Comparison of ENCODE assay signal across 8 mouse cellular contexts in genomic region chr2:53204373-53205274, GRCm38 (mm10). TPM values are rescaled to one million over a fixed set of nuclear protein-coding genes. Genes with fewer than 3 reads are reported as not detected.
DNase-seq lines count a peak whose midpoint lies in the region; ATAC-seq lines count a peak whose summit lies in the region.

No protein-coding gene starts in this region.

- ATAC-seq in megakaryocyte-erythroid progenitor cell, adult 5-6 weeks (replicated peaks; ENCODE audit: low FRiP score, low TSS enrichment, poor library complexity, severe bottlenecking) = 0 out of 2 replicates have a peak, but pooled peaks have one; percentile 59

- intact Hi-C loops in heart, postnatal 25 days (cut with DNase I) = loop anchor here (5.0 kb wide), 1 partner anchor 57 kb away; no protein-coding TSS in a partner anchor
- intact Hi-C loops in left cerebral cortex, postnatal 25 days (cut with DNase I) = loop anchor here (5.0 to 10.0 kb wide), 2 partner anchors 883 to 910 kb away; partner anchors contain the start of gene Rprm

- DNase-seq in heart, adult 8-10 months (ENCODE audit: low spot score) = peak; percentile 25
- DNase-seq in heart, postnatal 25 days (ENCODE audit: low spot score) = no peak
- peak; percentile 55 for DNase-seq in CD4-positive, CD25-positive, alpha-beta regulatory T cell, adult 2 months (ENCODE audit: low read depth, low spot score)
- DNase-seq in brain, embryonic 18.5 days (ENCODE audit: low read depth, low spot score) = peak; percentile 22
- DNase-seq in urinary bladder, postnatal 10 days (ENCODE audit: low spot score) = no peak
- DNase-seq in frontal cortex, postnatal 14 days (ENCODE audit: low spot score in 2 of 2) = no peak
- DNase-seq in left cerebral cortex, postnatal 25 days (ENCODE audit: low spot score in 2 of 2) = no peak

RNA-seq across cellular contexts. Expression of gene Arl6ip6, which starts 13.1 kb away (rescaled TPM):
- total RNA-seq in heart, adult 8-10 months (2022) = 10 to 100 TPM in 3 of 4 experiments, 1 to 10 TPM in 1; 7.9 to 15.8 (median 11.3) TPM
- 10 to 100 TPM; 10.8 to 15.8 TPM for total RNA-seq in heart, postnatal 25 days (2021)
- total RNA-seq in megakaryocyte-erythroid progenitor cell, adult 5-6 weeks (2014; fragmentation: Nextera tagmentation) = 40.2 and 42.3 TPM in 2 replicates
- total RNA-seq in megakaryocyte-erythroid progenitor cell, adult 5-6 weeks (2017) = 29.8 and 67.9 TPM in 2 replicates
- total RNA-seq in left cerebral cortex, postnatal 25 days (2021) = 10 to 100 TPM in 1 of 2 experiments, 1 to 10 TPM in 1; 9.5 to 14.1 TPM

RNA-seq across cellular contexts. Expression of gene Prpf40a, which starts 13.5 kb away (rescaled TPM):
- 10 to 100 TPM; 27.3 to 38.3 (median 30.7) TPM for total RNA-seq in heart, adult 8-10 months (2022)
- 10 to 100 TPM; 30.0 to 31.4 TPM for total RNA-seq in heart, postnatal 25 days (2021)
- total RNA-seq in megakaryocyte-erythroid progenitor cell, adult 5-6 weeks (2014; fragmentation: Nextera tagmentation) = 96.2 and 112 TPM in 2 replicates
- total RNA-seq in megakaryocyte-erythroid progenitor cell, adult 5-6 weeks (2017) = 180 and 264 TPM in 2 replicates
- 10 to 100 TPM; 36.9 to 37.9 TPM for total RNA-seq in left cerebral cortex, postnatal 25 days (2021)

Comparison
In these comparisons a context has a peak if more than half of its experiments do, and no peak if none do; other contexts are left out.
1. DNase-seq: peak in heart, adult 8-10 months (single experiment), CD4-positive, CD25-positive, alpha-beta regulatory T cell, adult 2 months (single experiment) and brain, embryonic 18.5 days (single experiment); none in heart, postnatal 25 days (single experiment), urinary bladder, postnatal 10 days (single experiment), frontal cortex, postnatal 14 days (0 of 2) and left cerebral cortex, postnatal 25 days (0 of 2).